Mouse (Mus musculus) ovary, adult 18-20 months (tissue): ENCODE data around the gene Acad9.
"Not testable (repeated sequence)": the region's sequence is repeated elsewhere in the genome, so short reads cannot be mapped to it uniquely, and the experiment has no call there.

Experiments used
- DNase-seq: peaks from one replicate; pipeline ENCODE4 v3.0.0; 2022; ENCODE audit warnings: low spot score, mixed read lengths

The Acad9 gene

GRCm38 (mm10) chr3:36095371-36095770, 29.6 kb downstream of the Acad9 start:
- no peak for DNase-seq

GRCm38 (mm10) chr3:36116076-36116475, 50.3 kb downstream of the Acad9 start:
- DNase-seq = no peak

DNA sequence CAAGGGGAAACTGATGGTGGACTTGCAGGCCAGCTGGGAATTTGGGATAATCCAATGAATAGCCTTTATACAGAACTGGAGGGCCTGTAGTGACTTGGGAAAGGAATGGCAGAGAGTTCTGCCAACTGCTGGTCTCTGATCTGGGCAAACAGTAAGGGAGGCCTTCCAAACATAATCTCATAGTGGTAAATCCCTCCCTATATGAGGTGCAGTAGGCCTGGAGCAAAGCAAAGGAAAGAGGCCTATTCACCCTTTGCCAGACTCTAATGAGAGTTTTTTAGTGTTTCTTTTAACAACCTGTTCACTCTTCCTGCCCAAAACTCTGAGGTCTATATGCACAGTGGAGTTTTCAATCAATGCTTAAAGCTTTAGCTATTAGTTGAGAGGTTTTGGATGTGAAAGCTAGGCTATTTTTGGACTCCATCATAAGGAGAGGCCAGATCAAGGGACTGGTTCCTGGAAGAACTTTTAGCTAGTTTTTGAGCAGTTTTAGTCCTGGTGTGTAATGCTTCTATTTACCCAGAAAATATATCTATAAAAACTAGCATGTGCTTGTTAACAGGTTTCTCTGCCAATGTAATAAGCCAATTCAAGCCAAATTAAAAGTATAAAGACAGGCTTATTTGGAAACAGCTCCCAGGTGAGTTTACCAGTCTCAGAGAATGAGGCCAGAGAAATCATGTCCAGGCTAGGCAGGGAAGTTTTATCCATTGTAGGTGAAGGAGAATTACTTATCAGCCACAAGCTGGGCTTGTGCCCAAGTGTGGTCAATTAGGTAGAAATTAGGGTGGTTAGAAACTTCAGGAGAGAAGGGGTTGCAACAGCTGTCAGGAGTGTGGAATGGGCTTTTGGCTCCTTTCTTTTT, 54.1 kb downstream of the Acad9 start:
- no peak for DNase-seq

GRCm38 (mm10) chr3:36126176-36126575, 60.4 kb downstream of the Acad9 start:
- DNase-seq = not testable (repeated sequence)

DNA sequence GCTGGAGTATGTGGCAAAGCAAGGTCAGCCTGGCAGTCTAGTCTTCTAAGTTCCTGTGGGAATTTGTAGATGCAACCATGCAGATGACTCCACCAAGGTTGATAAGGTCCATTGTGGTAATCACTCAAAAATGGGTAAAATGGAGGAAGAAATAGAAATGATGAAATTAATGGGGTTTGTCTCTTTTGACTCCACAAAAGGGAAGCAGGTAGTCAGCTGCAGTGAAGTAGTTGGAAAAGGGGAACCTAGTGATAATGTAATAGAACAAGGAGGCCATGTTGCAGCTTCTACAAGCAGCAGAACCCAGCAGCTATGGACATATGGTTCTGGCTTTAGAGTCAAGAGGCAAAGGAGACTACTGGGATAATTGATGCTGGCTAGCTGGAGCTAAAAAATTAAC, 70.4 kb downstream of the Acad9 start:
- no peak for DNase-seq

DNA sequence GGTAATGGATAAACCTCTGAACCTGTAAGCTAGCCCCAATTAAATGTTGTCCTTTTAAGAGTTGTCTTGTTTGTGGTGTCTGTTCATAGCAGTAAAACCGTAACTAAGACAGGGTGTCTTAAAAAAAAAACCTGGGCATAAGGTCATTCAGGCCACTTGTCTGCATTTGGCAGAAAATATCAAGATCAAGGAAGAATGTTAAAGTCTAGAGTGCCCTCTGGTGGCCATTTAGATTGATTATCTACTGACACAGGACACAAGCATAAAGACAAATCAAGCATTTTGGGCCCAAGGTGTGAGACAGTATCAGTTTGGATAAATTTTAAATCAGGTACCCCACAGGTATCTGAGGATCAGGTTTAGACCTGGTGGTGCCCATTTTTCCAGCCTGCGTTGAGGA, 71.8 kb downstream of the Acad9 start:
- DNase-seq = no peak

DNA sequence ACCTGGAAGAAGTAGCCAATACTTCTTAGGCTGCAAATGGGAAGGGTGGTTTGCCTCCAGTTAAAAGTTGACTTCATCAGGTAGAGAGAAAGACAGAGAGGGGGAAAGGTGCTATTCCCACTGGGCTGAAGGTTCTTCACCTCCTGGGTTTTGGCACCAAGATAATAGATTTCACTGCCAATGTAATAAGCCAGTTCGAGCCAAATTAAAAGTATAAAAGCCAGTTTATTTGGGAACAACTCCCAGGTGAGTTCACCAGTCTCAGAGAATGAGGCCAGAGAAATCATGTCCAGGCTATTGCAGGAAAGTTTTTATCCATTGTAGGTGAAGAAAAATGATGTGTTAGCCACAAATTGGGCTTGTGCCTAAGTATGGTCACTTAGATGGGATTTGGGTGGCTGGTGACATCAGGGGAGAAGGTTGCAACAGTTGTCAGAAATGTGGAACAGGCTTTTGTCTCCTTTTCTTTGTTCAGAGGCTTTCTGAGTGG, 72.4 kb downstream of the Acad9 start:
- DNase-seq = no peak

- no peak for DNase-seq
These were observed 73.2 kb downstream of the Acad9 start for GRCm38 (mm10) chr3:36138996-36139395.
